Mouse (Mus musculus) 3134 (cell line): ENCODE data around the gene Lancl1.

ENCODE experiments used
- DNase-seq: peaks from one replicate; pipeline ENCODE4 v3.0.0-alpha.2; 2011; ENCODE audit warnings: low spot score; ENCODE audit not compliant: insufficient read length; ENCODE audit errors: extremely low read depth

The Lancl1 gene

DNA sequence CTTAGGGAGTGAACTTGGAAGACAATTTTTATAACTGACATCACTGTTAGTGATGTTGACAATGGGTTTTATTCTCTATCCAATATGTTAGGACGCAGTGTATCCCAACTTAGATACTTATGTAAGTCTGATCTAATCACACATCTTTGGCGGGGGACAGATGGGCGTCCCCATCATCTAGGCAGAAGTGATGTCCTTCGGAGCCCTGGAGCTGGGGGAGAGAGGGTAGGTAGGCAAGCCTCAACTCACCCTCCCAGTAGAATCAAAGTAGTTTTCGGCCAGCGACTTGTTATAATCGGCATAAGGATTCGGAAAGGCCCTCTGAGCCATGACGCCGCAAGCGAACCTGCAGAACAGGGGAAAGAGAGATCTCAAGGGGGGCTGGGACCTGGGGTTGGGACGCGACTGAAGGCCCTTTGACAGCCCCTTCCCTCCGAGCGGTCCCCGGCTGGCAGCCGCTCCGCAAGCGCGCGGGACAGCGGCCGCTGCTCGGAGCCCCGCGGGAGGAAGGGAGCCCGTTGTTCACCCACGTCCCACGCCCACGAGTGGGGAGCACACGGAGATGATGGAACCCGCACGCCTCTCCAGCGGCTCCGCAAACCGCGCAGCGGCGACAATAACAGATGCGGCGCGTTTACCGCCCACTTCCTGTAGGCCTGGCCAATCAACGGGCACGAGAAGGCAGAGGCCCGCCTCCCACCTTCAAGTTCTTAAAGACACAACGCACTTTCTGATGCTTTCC lies at the start of gene Lancl1:
Lancl1 (minus strand) TSS at position 627 of the 742 bp plus-strand sequence.
- DNase-seq, result peak; percentile 91

DNA sequence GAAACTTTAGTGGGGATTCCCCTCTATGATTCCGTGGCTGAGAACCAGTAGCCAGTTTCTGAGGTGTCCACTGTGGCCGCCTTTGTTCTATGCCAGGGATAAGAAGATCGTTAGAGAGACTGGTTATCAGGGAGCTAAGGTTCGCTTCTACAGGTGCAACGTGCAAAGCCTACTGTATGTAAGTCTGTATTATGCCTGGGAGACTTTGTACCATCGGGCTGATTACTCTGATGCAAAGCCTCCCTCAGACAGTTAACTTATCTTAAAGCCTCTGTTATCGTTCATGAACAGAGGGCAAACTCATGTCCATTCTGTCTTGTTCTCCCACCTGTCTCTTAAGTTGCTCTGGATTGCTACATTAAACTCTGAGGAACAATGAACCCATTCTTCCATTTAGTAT lies 40.5 kb upstream of the Lancl1 start:
- no peak for DNase-seq

DNA sequence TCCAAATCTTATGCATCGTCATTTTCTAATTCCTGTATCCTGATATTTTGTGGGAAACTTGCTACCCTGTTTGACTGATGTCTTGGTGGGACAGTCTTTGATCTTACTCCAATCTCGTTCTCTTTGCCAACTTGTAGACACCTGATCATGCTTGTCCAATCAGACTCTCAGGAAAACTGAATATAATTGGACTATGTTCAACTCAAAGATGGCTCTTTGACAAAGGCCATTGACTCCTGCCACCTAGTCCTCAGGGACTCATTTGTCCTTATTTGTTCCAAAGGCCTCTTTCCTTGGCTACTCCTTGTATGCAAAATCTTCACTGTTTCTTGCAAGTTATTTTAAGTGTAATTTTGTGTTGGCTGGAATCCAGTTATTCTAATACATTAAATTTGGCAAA lies 40.0 kb upstream of the Lancl1 start:
- DNase-seq, result no peak

DNA sequence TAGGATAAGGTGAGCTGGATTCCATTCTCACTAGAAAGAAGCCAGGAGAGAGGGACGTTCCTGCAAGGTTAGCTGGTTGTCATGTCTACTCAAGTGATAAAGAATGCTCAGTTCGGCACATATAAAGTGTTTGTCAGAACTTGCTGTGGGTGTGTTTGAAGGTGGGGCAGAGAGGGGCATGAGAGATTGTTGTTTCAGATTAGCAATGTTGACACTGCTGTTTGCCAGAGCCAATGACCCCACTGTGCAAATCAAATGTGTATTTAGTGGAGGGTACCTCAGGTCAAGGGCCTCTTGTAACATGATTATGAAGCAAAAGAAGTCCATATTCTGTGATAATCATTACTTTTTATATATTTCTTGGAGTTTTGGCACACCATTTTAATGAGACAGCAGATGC lies 39.1 kb upstream of the Lancl1 start:
- no peak for DNase-seq

DNA sequence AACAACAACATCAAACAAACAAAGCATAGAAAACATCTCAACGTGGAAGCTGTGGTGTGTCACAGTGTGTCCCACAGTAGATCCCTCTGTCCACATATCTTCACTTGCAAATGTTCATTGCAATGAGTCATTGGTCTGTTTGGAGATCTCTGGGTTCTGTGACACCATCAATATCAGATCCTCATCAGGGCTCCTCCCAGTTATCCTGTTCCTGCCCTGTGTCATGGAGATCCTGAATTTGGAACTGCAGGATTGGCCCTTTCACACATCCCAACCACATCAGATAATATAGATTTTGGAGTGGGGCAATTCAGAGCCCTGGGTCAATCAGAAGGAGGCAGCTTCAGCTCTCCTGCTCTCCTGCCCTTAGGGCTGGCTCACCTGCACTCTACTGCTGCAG lies 28.9 kb upstream of the Lancl1 start:
- DNase-seq, result no peak

DNA sequence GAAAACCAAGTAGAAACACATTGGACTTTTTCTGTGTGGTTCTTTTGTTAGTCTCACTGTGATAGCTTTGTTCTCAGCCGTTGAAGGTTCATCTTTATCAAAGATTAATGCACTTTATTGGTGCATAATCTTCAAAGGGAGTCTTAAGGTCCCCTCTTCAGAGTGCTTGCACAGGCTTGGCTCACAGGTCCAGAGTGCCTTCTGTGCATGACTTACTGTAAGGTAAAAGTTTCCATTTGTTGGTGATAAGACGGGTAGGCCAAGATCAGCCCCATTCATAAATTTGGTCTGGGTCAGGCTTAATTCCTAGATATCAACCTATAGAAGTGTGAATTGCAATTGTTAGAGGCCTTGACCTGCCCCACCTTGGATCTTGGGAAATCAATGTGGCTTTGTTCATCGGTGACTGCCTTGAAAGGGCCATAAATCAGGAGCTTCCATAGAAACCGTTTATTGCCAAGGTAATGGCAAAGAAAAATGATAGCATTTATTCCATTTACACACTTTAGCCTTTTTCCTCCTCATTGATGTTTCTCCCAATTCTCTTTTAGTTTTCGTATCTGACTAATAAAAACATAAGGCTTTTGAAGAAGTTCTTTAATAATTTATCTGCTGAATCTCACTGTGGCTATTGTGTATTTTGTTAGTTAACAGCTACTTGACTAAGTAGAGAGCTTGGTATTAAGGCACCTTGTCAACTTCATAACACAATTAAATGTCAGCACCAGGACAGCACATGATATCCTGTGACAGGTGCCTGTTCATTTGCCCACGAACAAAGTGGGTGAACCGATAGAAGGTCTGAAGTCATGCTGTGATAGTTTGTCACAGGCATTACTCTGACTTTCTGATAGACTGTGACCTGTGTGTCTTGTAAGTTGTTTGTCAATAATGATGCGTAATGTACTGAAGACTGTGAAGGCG lies 26.9 kb upstream of the Lancl1 start:
- DNase-seq, result no peak

DNA sequence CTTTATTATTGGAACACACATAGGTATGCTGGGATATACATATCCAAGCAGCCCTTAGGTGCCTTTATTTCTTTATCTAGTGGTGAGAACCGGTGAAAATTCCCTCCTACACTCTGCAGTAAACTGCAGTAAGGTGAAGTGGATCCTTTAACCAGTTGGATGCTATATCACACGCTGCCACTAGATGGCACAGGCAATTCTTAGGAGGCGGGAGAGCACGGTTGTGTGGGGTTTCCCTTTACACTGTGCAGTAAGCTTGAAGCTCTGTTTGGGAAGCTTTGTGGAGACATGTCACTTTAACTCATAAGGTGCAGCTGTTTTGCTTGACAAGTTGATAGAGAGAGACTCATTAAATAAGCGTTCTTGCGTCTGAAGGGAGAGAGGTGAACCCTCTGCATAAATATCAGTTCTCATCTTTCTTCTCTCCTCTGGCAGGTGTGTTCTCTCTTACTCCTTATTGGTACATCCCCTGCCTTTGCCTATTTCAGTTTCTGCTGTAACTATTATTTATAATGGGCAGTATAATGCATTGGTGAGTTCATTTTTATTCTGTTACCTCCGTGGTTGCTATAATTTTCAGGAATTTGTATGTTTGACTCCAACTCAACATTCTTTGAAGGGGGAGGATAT lies 22.9 kb upstream of the Lancl1 start:
- no peak for DNase-seq

DNA sequence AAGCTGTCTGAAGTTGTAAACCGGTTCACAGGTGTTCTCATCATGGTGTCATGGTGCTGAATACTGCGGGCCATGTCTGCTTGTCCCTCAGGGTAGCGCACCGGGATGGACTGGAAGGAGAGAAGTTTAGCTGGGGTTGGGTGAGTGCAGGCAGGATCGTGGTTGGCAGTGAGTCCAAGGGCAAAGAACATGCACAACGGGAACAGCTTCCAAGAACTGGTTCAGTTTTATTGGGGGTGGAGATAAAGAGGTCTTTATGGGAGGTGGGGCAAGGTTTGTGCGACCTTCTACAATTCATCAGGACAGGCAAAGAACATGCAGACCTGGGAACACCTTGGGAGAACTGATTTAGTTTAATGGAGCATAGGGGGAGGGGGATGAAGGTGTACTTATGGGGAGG lies 17.1 kb upstream of the Lancl1 start:
- no peak for DNase-seq

DNA sequence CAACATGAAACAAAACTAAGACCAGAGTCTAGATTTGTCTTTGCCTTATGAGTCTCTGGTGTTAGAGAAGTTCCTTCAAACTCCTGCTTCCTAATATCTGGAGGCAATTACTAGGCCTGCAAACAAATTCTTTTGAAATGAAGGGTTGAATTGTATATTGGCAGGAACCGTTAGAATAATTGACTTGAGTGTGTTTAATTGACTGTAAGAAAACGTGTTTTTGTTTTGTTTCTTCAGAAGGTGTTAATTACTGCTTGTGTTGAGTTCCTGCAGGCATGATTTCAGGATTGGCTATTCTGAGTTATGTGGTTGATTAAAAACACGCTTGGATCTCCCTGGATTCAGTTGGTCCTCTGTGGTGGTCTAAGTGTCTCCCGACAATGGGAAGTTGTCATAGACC lies 14.0 kb upstream of the Lancl1 start:
- no peak for DNase-seq

DNA sequence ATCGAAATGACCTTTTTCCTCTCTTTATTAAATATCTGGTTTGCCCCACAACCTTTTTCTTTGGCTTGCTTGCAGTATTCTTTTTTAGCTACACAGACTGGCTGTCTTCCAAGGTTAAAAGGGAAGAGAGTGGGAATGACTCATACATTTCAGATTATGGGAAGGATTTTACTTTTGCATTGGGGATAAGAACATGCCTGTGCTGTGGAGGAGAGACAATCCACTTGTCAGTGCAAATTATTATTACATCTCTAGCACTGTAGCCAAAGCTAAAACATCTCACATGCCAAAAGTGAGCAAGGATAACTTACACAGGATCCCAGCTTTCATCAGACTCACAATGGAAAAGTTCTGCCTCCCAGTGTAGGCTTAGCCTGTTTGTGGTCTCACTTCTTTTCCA lies 10.9 kb upstream of the Lancl1 start:
- no peak for DNase-seq

DNA sequence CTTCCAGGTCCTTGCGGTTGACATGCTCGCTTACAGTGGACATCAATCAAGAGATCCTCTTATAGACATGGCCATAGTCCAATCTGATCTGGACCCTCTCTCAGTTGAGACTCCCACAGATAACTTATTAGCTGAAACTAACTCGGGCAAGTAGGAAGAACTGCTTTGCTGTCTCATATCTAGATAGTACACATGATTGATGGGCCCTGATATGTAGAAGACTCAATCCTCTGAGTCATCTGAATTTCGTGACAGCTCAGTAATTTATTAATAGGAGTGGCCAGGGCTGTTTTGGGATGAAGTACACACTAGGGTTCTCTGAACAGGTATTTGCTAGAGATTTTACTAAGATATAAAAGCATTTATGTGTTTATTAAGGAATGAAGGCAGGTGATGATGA lies 10.0 kb upstream of the Lancl1 start:
- no peak for DNase-seq

DNA sequence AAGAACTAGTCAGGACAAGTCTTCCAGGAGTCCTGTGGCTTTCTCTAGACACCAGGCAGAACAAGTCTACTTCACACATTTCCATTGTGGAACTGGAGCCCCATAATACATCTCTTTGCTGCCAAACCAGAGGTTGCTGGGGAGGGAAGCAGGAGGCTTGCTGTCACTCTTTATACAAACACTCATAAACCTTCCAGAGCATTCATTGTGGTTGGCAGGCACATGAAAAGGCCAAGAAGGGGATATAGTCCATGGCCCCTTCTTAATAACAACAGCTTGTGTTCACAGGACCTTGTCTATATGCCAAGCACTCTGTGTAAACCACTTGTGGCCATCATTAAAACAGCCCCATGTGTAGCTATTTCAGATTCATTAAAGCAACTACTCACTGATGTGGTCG lies 6.4 kb upstream of the Lancl1 start:
- no peak for DNase-seq

DNA sequence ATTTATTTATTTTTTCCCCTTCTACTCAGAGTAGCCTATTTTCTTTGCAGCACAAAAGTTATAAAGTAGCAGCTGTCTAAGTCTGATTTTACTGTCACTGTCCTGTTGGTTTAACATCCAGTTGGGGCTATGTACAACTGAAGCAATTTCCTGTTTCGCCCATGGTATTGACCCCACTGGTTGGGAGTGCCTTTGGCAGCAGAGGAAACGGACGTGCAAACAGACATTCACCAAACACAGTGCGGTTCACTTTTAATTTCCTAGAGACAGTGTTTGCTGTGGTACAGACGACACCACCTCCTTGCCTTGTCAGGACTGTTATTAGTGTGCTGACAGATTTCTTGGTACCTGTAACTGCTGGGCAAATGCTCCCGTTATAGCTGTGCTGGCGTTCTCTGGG lies 3.9 kb upstream of the Lancl1 start:
- DNase-seq, result no peak

DNA sequence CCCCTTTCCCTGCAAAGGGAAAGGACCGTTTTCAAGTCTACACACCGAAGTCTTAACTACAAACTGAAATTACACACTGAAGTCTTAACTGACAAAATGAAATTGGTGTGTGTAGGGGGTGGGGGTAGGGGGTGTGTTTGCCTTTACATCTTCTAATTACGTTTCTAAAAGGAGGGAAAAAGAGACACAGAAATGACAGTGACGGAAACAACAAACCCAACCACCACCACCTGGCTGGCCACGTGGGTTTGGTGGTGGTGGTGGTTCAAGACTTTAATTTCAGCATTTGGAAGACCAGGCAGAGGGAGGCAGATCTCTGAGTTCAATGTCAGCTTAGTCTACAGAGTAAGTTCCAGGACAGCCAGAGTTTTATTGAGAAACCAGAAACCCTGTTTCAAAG lies 411 bp upstream of the Lancl1 start:
- DNase-seq, result no peak

DNA sequence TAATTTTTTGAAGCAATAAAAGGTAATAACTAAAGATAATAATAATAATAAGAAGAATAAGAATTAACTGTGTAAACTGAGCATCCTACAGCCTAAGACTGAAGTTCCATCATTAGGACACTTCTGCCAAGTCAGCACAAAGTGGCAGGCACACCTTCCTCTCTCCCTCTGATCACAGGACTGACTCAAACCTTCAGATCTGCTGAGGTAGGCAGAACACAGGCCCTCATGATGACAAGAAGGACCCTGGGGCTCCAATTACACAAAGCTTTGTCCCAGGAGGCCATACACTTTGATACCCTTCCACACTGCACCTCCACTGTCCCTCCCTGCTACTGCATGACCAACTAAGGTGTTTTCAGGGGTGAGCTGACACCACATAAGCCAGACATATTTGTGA lies 1.5 kb downstream of the Lancl1 start:
- no peak for DNase-seq

DNA sequence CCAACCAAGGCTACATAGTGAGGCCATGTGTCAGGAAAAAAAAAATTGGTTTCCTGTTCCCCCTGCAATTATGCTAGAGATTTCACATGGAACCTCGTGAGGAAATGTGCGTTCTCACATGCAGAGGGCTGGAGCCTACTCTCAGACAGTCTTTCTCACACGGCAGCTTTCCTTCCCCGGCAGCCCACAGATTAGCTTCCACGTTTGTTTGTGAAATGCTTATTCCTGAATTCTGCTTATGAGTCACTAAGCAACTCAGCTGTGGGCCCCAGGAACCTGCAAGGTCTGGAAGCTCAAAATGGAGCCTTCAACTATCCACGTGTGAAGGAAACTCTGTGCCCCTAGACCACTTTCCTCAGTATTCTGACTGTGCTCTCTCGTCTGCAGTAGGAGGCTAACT lies 5.4 kb downstream of the Lancl1 start:
- DNase-seq, result no peak

DNA sequence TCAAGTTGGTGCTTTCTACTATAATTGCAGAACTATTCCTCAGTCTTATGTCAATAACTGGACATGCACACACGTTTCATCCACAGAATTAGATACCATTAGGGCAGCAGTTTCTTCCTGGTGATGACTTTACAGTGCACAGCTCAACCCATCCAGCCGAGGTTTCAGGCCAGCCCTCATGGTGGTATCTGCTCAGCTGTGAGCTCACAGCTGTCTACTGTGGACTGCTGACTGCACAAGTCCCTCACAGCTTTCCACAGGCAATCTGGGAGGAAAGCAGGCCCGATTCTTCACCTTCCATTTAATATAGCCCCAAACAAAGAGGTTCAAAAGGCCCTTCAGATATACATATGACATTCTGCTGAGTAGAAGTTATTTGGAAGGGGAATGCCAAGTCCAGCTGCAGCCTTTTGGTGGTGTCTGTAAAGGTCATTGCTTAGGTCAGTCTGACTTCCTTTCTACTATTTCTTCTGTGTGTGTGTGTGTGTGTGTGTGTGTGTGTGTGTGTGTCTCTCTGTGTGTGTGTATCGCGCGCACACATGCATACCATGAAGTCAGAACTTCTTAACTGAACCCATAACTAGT lies 11.7 kb downstream of the Lancl1 start:
- DNase-seq, result no peak

DNA sequence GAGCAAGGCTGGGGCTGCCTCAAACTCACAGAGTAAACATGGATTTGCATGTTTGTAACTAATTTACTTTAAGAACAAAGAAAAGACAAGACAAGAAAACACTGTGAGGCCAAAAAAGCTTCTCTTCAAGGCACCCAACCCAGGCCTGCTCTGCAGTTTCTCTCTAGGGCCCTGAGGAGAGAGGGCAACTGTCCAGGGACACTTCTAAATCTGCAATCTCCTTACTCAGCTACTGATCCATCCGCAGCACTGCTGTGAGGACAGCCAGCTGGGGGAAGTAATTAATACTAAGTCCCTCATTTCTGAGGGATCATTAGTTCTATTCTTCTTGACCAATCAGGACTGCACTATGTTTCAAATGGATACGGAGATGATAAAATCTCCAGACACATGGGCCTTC lies 12.5 kb downstream of the Lancl1 start:
- no peak for DNase-seq

DNA sequence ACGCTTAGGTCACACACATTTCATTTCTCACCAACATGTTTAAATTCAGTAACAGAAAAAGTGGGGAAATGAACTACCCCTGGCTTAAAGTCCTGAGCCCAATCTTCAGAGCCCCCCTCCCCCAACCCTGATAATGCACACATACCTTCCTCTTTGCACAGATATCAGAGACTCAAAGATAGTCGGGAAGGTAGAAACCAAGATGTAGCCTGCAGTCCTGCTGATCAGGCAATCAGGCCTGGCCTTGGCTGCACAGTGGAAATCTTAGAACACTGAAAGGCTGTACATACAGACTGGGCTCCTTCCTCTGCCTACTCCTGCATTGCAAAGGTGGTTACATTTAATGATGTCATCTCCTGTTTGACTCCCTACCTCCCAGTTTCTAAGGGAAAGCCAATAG lies 15.9 kb downstream of the Lancl1 start:
- no peak for DNase-seq

DNA sequence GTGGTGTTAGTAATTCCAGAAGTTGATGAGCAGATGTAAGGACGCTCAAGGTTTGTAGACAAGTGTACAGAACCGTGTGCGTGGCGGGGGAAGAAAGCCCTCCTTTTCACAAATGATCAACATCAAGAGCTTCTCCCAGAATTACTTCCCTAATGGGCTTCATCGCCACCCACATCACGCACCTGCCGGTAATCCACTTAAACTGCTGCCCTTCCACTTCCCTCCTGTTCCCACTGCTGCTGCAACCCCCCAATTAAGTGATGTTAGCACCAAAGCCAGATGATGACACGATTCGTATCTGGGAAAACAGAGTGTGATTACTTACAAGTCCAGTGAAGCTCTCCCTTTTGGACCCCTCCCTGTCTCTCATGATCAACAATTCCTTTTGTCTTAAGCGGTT lies 16.6 kb downstream of the Lancl1 start:
- no peak for DNase-seq

DNA sequence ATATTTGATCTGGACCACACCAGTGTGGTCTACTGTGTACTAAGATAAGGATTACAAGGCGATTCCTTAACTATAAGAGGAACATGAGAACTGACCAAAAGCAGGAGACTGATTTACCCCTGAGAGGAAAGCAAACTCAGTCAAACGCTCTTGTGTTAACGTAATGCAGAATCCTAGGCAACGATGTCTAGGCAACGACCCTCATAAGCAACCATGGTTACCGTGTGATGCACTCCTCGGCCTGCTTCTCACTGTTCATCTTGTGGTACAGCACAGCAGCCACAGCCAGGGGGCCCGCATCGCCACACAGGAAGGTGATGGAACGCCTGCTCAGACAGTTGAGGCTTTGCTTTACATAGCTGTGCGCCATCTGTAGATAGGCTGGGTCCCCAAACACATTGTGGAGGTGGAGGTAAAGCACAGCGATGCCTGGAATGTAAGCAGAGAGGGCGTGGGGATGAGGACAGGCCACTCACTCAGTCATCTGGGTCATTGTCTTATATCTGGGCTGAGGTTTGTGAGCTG lies 18.0 kb downstream of the Lancl1 start:
- DNase-seq, result no peak
